Mouse (Mus musculus) testis, adult 2 months (tissue): ENCODE measurements at regions not wholly inside any gene's neighbourhood (a gene's known extent, or its start where the extent isn't known, plus 50 kb on each side); places are given as distances from the start of the nearest gene placed in this dataset.

Experiments
- H3K27ac ChIP-seq: fragments of 200-500 bp; 2 replicates; pipeline ENCODE4 v1.5.1; 2012; ENCODE audit warnings: low read depth, low read length; ENCODE audit not compliant: control insufficient read depth, insufficient read depth
- H3K27me3 ChIP-seq: fragments of 200-500 bp; 2 replicates; pipeline ENCODE4 v1.6.1; 2012; ENCODE audit warnings: mild to moderate bottlenecking, low read length, moderate library complexity; ENCODE audit not compliant: control insufficient read depth, insufficient read depth
- H3K36me3 ChIP-seq: fragments of 200-500 bp; 2 replicates; pipeline ENCODE4 v1.6.1; 2012; ENCODE audit warnings: mild to moderate bottlenecking, low read length; ENCODE audit not compliant: control insufficient read depth, insufficient read depth
- H3K4me1 ChIP-seq: fragments of 200-500 bp; 2 replicates; pipeline ENCODE4 v1.6.1; 2012; ENCODE audit warnings: low read length; ENCODE audit not compliant: control insufficient read depth, insufficient read depth
- H3K4me3 ChIP-seq: fragments of 200-500 bp; 2 replicates; pipeline ENCODE4 v1.5.1; 2012; ENCODE audit warnings: low read depth, mild to moderate bottlenecking, low read length, moderate library complexity, mixed read lengths; ENCODE audit not compliant: control insufficient read depth
- CTCF ChIP-seq: fragments of 200-500 bp; IDR thresholded peaks from 2 replicates; pipeline ENCODE4 v1.5.1; 2012; ENCODE audit warnings: low read depth, mild to moderate bottlenecking, inconsistent platforms, low read length, moderate library complexity; ENCODE audit not compliant: control insufficient read depth, insufficient read depth, insufficient replicate concordance
- POLR2A ChIP-seq: fragments of 200-500 bp; IDR thresholded peaks from 2 replicates; pipeline ENCODE4 v1.6.1; 2012; ENCODE audit warnings: low read depth, mild to moderate bottlenecking, inconsistent platforms, low read length, moderate library complexity; ENCODE audit not compliant: control insufficient read depth

- TF ChIP-seq CTCF: no peak
- TF ChIP-seq POLR2A: no peak
- H3K36me3 ChIP-seq: no peaks in the 10 kb centered on the region
- no peak overlapping the region for H3K4me3 ChIP-seq
- H3K27ac ChIP-seq: no peak overlapping the region
- no peaks in the 10 kb centered on the region for H3K27me3 ChIP-seq
- H3K4me1 ChIP-seq: peaks cover 3% of the 10 kb centered on the region; the same call in 1 of the 2 replicates
These were observed 66.0 kb upstream of the Aldh1a3 start for GRCm38 (mm10) chr7:66493216-66493885.

- Histone ChIP-seq H3K36me3 (no peaks in the 10 kb centered on the region), H3K27ac (no peak overlapping the region), H3K4me3 (no peak overlapping the region), H3K4me1 (peaks cover 3% of the 10 kb centered on the region; the same call in 1 of the 2 replicates), H3K27me3 (no peaks in the 10 kb centered on the region)
- TF ChIP-seq CTCF (no peak), POLR2A (no peak)
These were observed 65.4 kb upstream of the Aldh1a3 start for GRCm38 (mm10) chr7:66492748-66493147.

GRCm38 (mm10) chr7:66491501-66491900, 64.2 kb upstream of the Aldh1a3 start:
- H3K4me3 ChIP-seq: no peak overlapping the region
- H3K4me1 ChIP-seq: peaks cover 3% of the 10 kb centered on the region; the same call in 1 of the 2 replicates
- no peak overlapping the region for H3K27ac ChIP-seq
- TF ChIP-seq POLR2A (no peak), CTCF (no peak)
- no peaks in the 10 kb centered on the region for H3K36me3 ChIP-seq
- H3K27me3 ChIP-seq: no peaks in the 10 kb centered on the region

- no peaks in the 10 kb centered on the region for H3K36me3 ChIP-seq
- no peak overlapping the region for H3K27ac ChIP-seq
- TF ChIP-seq POLR2A: no peak
- no peak for TF ChIP-seq CTCF
- H3K4me1 ChIP-seq: peaks cover 3% of the 10 kb centered on the region; the same call in 1 of the 2 replicates
- no peak overlapping the region for H3K4me3 ChIP-seq
- H3K27me3 ChIP-seq: no peaks in the 10 kb centered on the region
These were observed 62.8 kb upstream of the Aldh1a3 start for GRCm38 (mm10) chr7:66490073-66490472.

GRCm38 (mm10) chr7:66487751-66488150, 60.4 kb upstream of the Aldh1a3 start:
- no peak overlapping the region for H3K4me3 ChIP-seq
- no peaks in the 10 kb centered on the region for H3K27me3 ChIP-seq
- peaks cover 2% of the 10 kb centered on the region; the same call in 1 of the 2 replicates for H3K4me1 ChIP-seq
- H3K27ac ChIP-seq: no peak overlapping the region
- no peaks in the 10 kb centered on the region for H3K36me3 ChIP-seq
- TF ChIP-seq CTCF (no peak), POLR2A (no peak)

GRCm38 (mm10) chr7:66480446-66480845, 53.1 kb upstream of the Aldh1a3 start:
- TF ChIP-seq CTCF (no peak), POLR2A (no peak)
- Histone ChIP-seq H3K4me1 (no peaks in the 10 kb centered on the region), H3K4me3 (no peak overlapping the region), H3K36me3 (no peaks in the 10 kb centered on the region), H3K27me3 (no peaks in the 10 kb centered on the region), H3K27ac (no peak overlapping the region)

GRCm38 (mm10) chr7:66479321-66479720, 52.0 kb upstream of the Aldh1a3 start:
- H3K4me3 ChIP-seq: no peak overlapping the region
- no peaks in the 10 kb centered on the region for H3K27me3 ChIP-seq
- H3K4me1 ChIP-seq: no peaks in the 10 kb centered on the region
- no peak overlapping the region for H3K27ac ChIP-seq
- no peaks in the 10 kb centered on the region for H3K36me3 ChIP-seq
- no peak for TF ChIP-seq POLR2A
- TF ChIP-seq CTCF: no peak

- H3K4me3 ChIP-seq: no peak overlapping the region
- H3K27ac ChIP-seq: no peak overlapping the region
- H3K4me1 ChIP-seq: no peaks in the 10 kb centered on the region
These were observed 50.8 kb upstream of the Aldh1a3 start for GRCm38 (mm10) chr7:66478106-66478505.

More at GRCm38 (mm10) chr7:66478106-66478505, 50.8 kb upstream of the Aldh1a3 start:
- Histone ChIP-seq H3K36me3 (no peaks in the 10 kb centered on the region), H3K27me3 (no peaks in the 10 kb centered on the region)
- TF ChIP-seq CTCF (no peak), POLR2A (no peak)
